Mouse (Mus musculus) left cerebral cortex, postnatal 10 days (tissue): Measurements from ENCODE around the gene Apol6. TPM values are rescaled to one million over a fixed set of nuclear protein-coding genes. Genes with fewer than 3 reads are reported as not detected.

Experiments used
- DNase-seq, 2 experiments: peaks; one replicate each; pipeline ENCODE4 v3.0.0; 2021 to 2022; ENCODE audit warnings: low spot score in 2 of 2, mixed read lengths in 1 of 2; ENCODE audit errors: extremely low spot score in 1 of 2
- intact Hi-C: fragments of 180-260 bp; cut with DNase I; formaldehyde crosslinking; loops from one replicate; pipeline ENCODE4 v1.15.1; 2025
- total RNA-seq, 2 experiments: library from RNA; stranded (reverse); gene quantifications; 2 replicates each; pipeline ENCODE4 v1.2.3; 2021

The Apol6 gene
- total RNA-seq, 2 experiments from 2014 or later = 0.32 TPM; not detected in 1

GRCm38 (mm10) chr15:77090531-77090930 is 46.0 kb downstream of the Apol6 start:
- intact Hi-C loops = no loop called here

GRCm38 (mm10) chr15:77091394-77091793 is 46.9 kb downstream of the Apol6 start:
- intact Hi-C loops = no loop called here
- DNase-seq = no peak

More at GRCm38 (mm10) chr15:77090531-77090930, 46.0 kb downstream of the Apol6 start:
- no peak for DNase-seq

DNA sequence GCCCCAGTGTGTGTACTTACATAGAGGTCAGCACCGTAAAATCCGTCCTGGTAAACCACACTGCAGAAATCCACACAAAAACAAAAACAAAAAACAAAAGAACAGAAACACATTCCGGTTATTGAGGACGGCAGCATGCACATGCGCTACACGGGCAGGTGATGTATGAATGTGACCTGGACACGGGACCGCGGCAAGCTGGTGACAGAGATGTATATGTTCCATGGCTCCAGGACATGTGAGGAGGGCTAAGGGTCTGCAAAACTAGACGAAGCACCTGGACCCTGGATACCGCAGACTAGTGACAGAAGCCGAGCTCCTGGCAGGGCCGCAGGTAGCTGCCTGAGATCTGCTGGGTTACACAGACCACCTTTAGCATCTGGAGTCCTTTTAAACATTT is 49.9 kb downstream of the Apol6 start:
- intact Hi-C loops = no loop called here
- DNase-seq = no peak

DNA sequence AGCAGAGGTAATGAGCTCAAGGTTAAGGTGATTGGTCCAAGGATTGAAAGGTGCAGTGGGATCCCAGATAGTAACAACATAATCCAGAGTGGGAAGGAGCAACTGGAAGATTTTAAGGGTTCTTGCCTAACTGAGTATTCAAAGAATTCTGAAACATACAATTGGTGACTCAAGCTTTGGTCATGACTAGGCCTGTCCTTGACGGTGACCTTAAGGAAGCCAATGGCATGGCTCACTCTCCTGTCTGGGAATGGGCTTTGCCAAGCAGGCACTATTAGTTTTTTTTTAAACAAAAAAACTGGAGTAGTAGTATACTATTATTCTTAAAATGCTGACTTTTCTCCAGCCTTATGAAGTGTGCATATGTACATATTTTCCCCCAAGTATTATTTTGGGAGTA is 50.7 kb downstream of the Apol6 start:
- DNase-seq = no peak
- intact Hi-C loops = no loop called here

GRCm38 (mm10) chr15:77097358-77097757 is 52.8 kb downstream of the Apol6 start:
- intact Hi-C loops = no loop called here
- DNase-seq = no peak

DNA sequence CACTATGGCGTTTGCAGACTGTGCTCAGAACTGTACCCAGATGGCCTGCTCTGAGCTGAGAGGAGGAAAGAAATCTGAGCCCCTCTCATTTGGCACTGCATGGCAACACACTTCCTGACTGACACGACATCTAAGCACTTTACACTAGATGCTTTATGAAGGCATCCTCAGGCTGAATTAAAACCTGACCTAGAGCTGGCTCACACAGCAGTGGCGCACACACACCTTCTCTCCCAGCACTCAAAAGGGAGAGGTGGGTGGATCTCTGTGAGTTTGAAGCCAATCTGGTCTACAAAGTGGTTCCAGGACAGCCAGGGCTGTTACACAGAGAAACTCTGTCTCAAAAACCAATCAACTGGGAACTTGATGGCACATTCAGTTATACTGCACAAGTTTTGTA is 55.2 kb downstream of the Apol6 start:
- intact Hi-C loops = no loop called here

DNA sequence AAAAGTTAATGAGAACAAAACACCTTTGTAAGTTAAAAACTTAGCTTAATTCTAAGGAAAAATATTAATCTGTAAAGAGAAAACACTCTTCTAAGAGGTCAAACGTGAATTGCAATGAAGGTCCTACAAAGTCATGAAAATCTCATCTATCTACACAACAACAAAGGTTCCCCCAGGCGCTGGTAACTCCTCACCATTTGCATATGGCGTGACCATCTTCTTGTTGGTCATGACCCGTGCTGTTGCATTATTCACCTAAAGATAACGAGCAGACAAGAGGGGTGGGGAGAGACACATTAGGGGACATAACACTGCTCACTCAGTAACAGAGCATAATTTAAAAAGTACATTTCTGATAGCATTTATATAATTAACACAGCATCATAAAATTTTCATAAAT is 58.2 kb downstream of the Apol6 start:
- intact Hi-C loops = no loop called here
- no peak for DNase-seq

More for the DNA sequence above, 55.2 kb downstream of the Apol6 start:
- no peak for DNase-seq

GRCm38 (mm10) chr15:77104349-77105158 is 60.0 kb downstream of the Apol6 start:
- intact Hi-C loops = no loop called here
- DNase-seq = no peak

GRCm38 (mm10) chr15:77105273-77105672 is 60.7 kb downstream of the Apol6 start:
- intact Hi-C loops = no loop called here
- no peak for DNase-seq

Other genes with a start within 250 kb of the Apol6 start
- 10 to 100 TPM; 55.9 to 61.3 TPM for gene Zfp251, start 173.3 kb upstream of the Apol6 start, total RNA-seq
- gene Zfp7, start 165.5 kb upstream of the Apol6 start, total RNA-seq = 1 to 10 TPM; 9.3 to 9.6 TPM
- under 1 TPM in 1 of 2 experiments, not detected in 1; 0.93 TPM for gene Gm49527, start 165.4 kb upstream of the Apol6 start, total RNA-seq
- 10 to 100 TPM; 10.6 to 11.0 TPM for gene Zfp647, start 119.3 kb upstream of the Apol6 start, total RNA-seq
- gene 1110038F14Rik, start 96.2 kb upstream of the Apol6 start, total RNA-seq = 10 to 100 TPM; 22.0 to 22.7 TPM
- gene Mb, start 5.9 kb downstream of the Apol6 start, total RNA-seq = not detected